19 mouse cellular contexts compared by ENCODE assay signal in genomic region chr13:32426199-32426598, GRCm38 (mm10).
DNase-seq lines count a peak whose midpoint lies in the region; ATAC-seq and TF ChIP-seq lines count a peak whose summit lies in the region.
"Had no signal": no experiment of that assay in that cellular context is flagged by ENCODE, and none has a peak within 500 bp of the region (broad histone marks: within the 10 kb centered on the region; RNA-seq: fewer than 3 reads in every experiment).

No protein-coding gene starts in this region.

- H3K4me2 ChIP-seq in forebrain, postnatal 0 days (ENCODE audit: low read depth), result no peak overlapping the region
- no peak overlapping the region for H3K4me2 ChIP-seq in forebrain, embryonic 16.5 days (ENCODE audit: low read length)
- H3K4me2 ChIP-seq: embryonic facial prominence, embryonic 12.5 days; liver, embryonic 11.5 days; midbrain, embryonic 13.5 days had no signal

- no peak overlapping the region for H3K9ac ChIP-seq in forebrain, postnatal 0 days
- no peak overlapping the region for H3K9ac ChIP-seq in forebrain, embryonic 16.5 days (replicated peaks; ENCODE audit: low read depth, low read length)
- H3K9ac ChIP-seq: embryonic facial prominence, embryonic 12.5 days; midbrain, embryonic 13.5 days had no signal

- 38% methylated on average over 7 of the region's 7 CpGs for whole genome bisulfite sequencing in forebrain, postnatal 0 days
- 42% methylated on average over 7 of the region's 7 CpGs for WGBS in forebrain, embryonic 16.5 days

- H3K27ac ChIP-seq in forebrain, postnatal 0 days (ENCODE audit: low read depth, low read length), result no peak overlapping the region
- no peak overlapping the region for H3K27ac ChIP-seq in forebrain, embryonic 16.5 days (ENCODE audit: low read length)
- H3K27ac ChIP-seq in left cerebral cortex, adult 2 months, result no peak overlapping the region
- H3K27ac ChIP-seq: embryonic facial prominence, embryonic 12.5 days; midbrain, embryonic 13.5 days had no signal

- no peak for TF ChIP-seq CTCF in forebrain, postnatal 0 days (IDR thresholded peaks at IDR 0.05; ENCODE audit: low read depth)
- no peak for TF ChIP-seq CTCF in left cerebral cortex, adult 2 months (IDR thresholded peaks at IDR 0.05)

- H3K4me3 ChIP-seq in forebrain, postnatal 0 days (ENCODE audit: low read depth, low read length), result no peak overlapping the region
- no peak overlapping the region for H3K4me3 ChIP-seq in forebrain, embryonic 16.5 days (replicated peaks; ENCODE audit: low read length)
- no peak overlapping the region for H3K4me3 ChIP-seq in left cerebral cortex, adult 2 months
- H3K4me3 ChIP-seq: embryonic facial prominence, embryonic 12.5 days; midbrain, embryonic 13.5 days had no signal

- H3K27me3 ChIP-seq in forebrain, postnatal 0 days (ENCODE audit: insufficient read depth, low read length), result no peaks in the 10 kb centered on the region
- H3K27me3 ChIP-seq in forebrain, embryonic 16.5 days (replicated peaks; ENCODE audit: control insufficient read depth, insufficient read depth, low read length), result no peaks in the 10 kb centered on the region
- H3K27me3 ChIP-seq: CH12.LX; embryonic facial prominence, embryonic 12.5 days; midbrain, embryonic 13.5 days had no signal

- H3K36me3 ChIP-seq in forebrain, postnatal 0 days (ENCODE audit: insufficient read depth), result no peaks in the 10 kb centered on the region
- H3K36me3 ChIP-seq in forebrain, embryonic 16.5 days (ENCODE audit: control insufficient read depth, insufficient read depth), result no peaks in the 10 kb centered on the region
- H3K36me3 ChIP-seq: embryonic facial prominence, embryonic 12.5 days; midbrain, embryonic 13.5 days had no signal

- DNase-seq in forebrain, postnatal 0 days, result peak; percentile 10
- peak; percentile 18 to 26 for DNase-seq in left cerebral cortex, adult 2 months (ENCODE audit: extremely low spot score in 1 of 2, low spot score in 2 of 2)
- DNase-seq in left cerebral cortex, postnatal 4 days, result no peak
- peak; percentile 19 to 78 for DNase-seq in left cerebral cortex, postnatal 14 days (ENCODE audit: low spot score in 2 of 2)
- DNase-seq in telencephalon, adult 2 months (ENCODE audit: low read depth, low spot score), result peak; percentile 33
- no peak for DNase-seq in adrenal gland, adult 8-10 months
- DNase-seq: adrenal gland, adult 2 months; cerebellum, adult 11-12 months; heart, postnatal 4 days; kidney, adult 9 months; kidney, postnatal 36 days; lung, adult 2 months; lung, postnatal 4 days; thymus, postnatal 36 days had no signal

- no peaks in the 10 kb centered on the region for H3K4me1 ChIP-seq in forebrain, postnatal 0 days (ENCODE audit: insufficient read depth)
- H3K4me1 ChIP-seq in forebrain, embryonic 16.5 days (replicated peaks; ENCODE audit: control insufficient read depth, insufficient read depth, low read length), result no peaks in the 10 kb centered on the region
- H3K4me1 ChIP-seq: embryonic facial prominence, embryonic 12.5 days; midbrain, embryonic 13.5 days had no signal

- H3K9me3 ChIP-seq in forebrain, postnatal 0 days (ENCODE audit: low read length), result no peaks in the 10 kb centered on the region
- no peaks in the 10 kb centered on the region for H3K9me3 ChIP-seq in forebrain, embryonic 16.5 days (ENCODE audit: control insufficient read depth, low read length)
- H3K9me3 ChIP-seq: embryonic facial prominence, embryonic 12.5 days; midbrain, embryonic 13.5 days had no signal

- intact Hi-C loops in left cerebral cortex, adult 2 months (cut with DNase I), result no loop called here
- intact Hi-C loops in left cerebral cortex, postnatal 4 days (cut with DNase I), result no loop called here
- intact Hi-C loops in left cerebral cortex, postnatal 14 days (cut with DNase I), result no loop called here

- no peak for ATAC-seq in forebrain, postnatal 0 days
- no peak for ATAC-seq in forebrain, embryonic 16.5 days
- ATAC-seq: midbrain, embryonic 13.5 days had no signal

Comparison
In these comparisons a context has a peak if more than half of its experiments do, and no peak if none do; other contexts are left out.
1. DNase-seq: peak in forebrain, postnatal 0 days (single experiment), left cerebral cortex, adult 2 months (2 of 2), left cerebral cortex, postnatal 14 days (2 of 2) and telencephalon, adult 2 months (single experiment); none in left cerebral cortex, postnatal 4 days (single experiment) and adrenal gland, adult 8-10 months (single experiment).